Mouse (Mus musculus) forebrain, embryonic 14.5 days (tissue): ENCODE data around the gene Msi2. TPM values are rescaled to one million over a fixed set of nuclear protein-coding genes. Genes with fewer than 3 reads are reported as not detected.

Experiments used
- ATAC-seq: fragments of 200-750 bp; cut with Nextera tagmentation; 2 replicates; pipeline ENCODE4 v1.8.0; 2017; ENCODE audit warnings: mild to moderate bottlenecking, moderate library complexity
- DNase-seq: peaks from one replicate; pipeline ENCODE4 v3.0.0-alpha.2; 2015; ENCODE audit warnings: low spot score
- H3K27ac ChIP-seq: fragments of 300-500 bp; sonication (generic); 2 replicates; pipeline ENCODE4 v1.5.1; 2014; ENCODE audit warnings: low read depth, mild to moderate bottlenecking, control low read depth, low read length, moderate library complexity
- H3K27me3 ChIP-seq: fragments of 300-500 bp; sonication (generic); replicated peaks from 2 replicates; pipeline ENCODE4 v1.6.1; 2014; ENCODE audit warnings: low read length, control low read depth, mixed read lengths; ENCODE audit not compliant: control insufficient read depth, insufficient read depth
- H3K36me3 ChIP-seq: fragments of 300-500 bp; sonication (generic); 2 replicates; pipeline ENCODE4 v1.6.1; 2014; ENCODE audit warnings: low read length, control low read depth; ENCODE audit not compliant: control insufficient read depth, insufficient read depth
- H3K4me1 ChIP-seq: fragments of 300-500 bp; sonication (generic); 2 replicates; pipeline ENCODE4 v1.6.1; 2014; ENCODE audit warnings: antibody characterized with exemption, low read length, control low read depth; ENCODE audit not compliant: control insufficient read depth, insufficient read depth
- H3K4me2 ChIP-seq: fragments of 300-500 bp; sonication (generic); 2 replicates; pipeline ENCODE4 v1.6.1; 2014; ENCODE audit warnings: mild to moderate bottlenecking, control low read depth, low read length
- H3K4me3 ChIP-seq: fragments of 300-500 bp; sonication (generic); 2 replicates; pipeline ENCODE4 v1.5.1; 2014; ENCODE audit warnings: low read depth, low read length, control low read depth
- H3K9ac ChIP-seq: fragments of 300-500 bp; sonication (generic); 2 replicates; pipeline ENCODE4 v1.6.1; 2014; ENCODE audit warnings: mild to moderate bottlenecking, low read length, control low read depth, moderate library complexity
- H3K9me3 ChIP-seq: fragments of 300-500 bp; sonication (generic); replicated peaks from 2 replicates; pipeline ENCODE4 v1.6.1; 2016; ENCODE audit warnings: low read length, control low read depth, mixed read lengths; ENCODE audit not compliant: control insufficient read depth
- WGBS: fragments of 180-500 bp; shearing (Covaris S2); extraction: QIAGEN DNeasy Blood & Tissue Kit; methylation state at CpG from one replicate; pipeline ENCODE4 v1.1.7; 2014; 5-methylcytosine and 5-hydroxymethylcytosine counted together
- polyA plus RNA-seq: library from polyadenylated mRNA; unstranded; fragments of >200 nt; fragmentation: Nextera tagmentation; extraction: Ambion mirVana; gene quantifications from 2 replicates; pipeline ENCODE4 v1.2.1, GENCODE M21; 2014

Gene Msi2
- polyA plus RNA-seq, 1 experiment from 2014 or later, result 19.9 TPM

- 9% methylated on average over 14 of the region's 14 CpGs for whole genome bisulfite sequencing
Measured at GRCm38 (mm10) chr11:88689831-88690459, 28.4 kb downstream of the Msi2 start.

GRCm38 (mm10) chr11:88688644-88689043, 29.7 kb downstream of the Msi2 start:
- Histone ChIP-seq H3K36me3 (peaks cover 44% of the 10 kb centered on the region), H3K27me3 (no peaks in the 10 kb centered on the region), H3K4me3 (no peak overlapping the region), H3K4me1 (peaks cover 39% of the 10 kb centered on the region), H3K9ac (no peak overlapping the region), H3K9me3 (no peaks in the 10 kb centered on the region), H3K4me2 (no peak overlapping the region), H3K27ac (no peak overlapping the region)
- DNase-seq (no peak), ATAC-seq (no peak)
- WGBS, result 93% methylated on average over 8 of the region's 8 CpGs

More at GRCm38 (mm10) chr11:88689831-88690459, 28.4 kb downstream of the Msi2 start:
- Histone ChIP-seq H3K9ac (no peak overlapping the region), H3K9me3 (no peaks in the 10 kb centered on the region), H3K4me3 (no peak overlapping the region), H3K27me3 (no peaks in the 10 kb centered on the region), H3K36me3 (peaks cover 38% of the 10 kb centered on the region), H3K27ac (no peak overlapping the region), H3K4me2 (no peak overlapping the region), H3K4me1 (peaks cover 37% of the 10 kb centered on the region)
- DNase-seq (no peak), ATAC-seq (no peak; the same call in 1 of the 2 replicates)

GRCm38 (mm10) chr11:88687711-88688110, 30.6 kb downstream of the Msi2 start:
- Histone ChIP-seq H3K9me3 (no peaks in the 10 kb centered on the region), H3K4me1 (peaks cover 48% of the 10 kb centered on the region), H3K27me3 (no peaks in the 10 kb centered on the region), H3K4me2 (no peak overlapping the region), H3K27ac (no peak overlapping the region), H3K36me3 (peaks cover 44% of the 10 kb centered on the region), H3K4me3 (no peak overlapping the region), H3K9ac (no peak overlapping the region)
- 91% methylated on average over 12 of the region's 12 CpGs for WGBS
- ATAC-seq (no peak), DNase-seq (no peak)

GRCm38 (mm10) chr11:88687010-88687409, 31.3 kb downstream of the Msi2 start:
- no peak for DNase-seq
- ATAC-seq, result no peak
- Histone ChIP-seq H3K36me3 (peaks cover 45% of the 10 kb centered on the region), H3K9ac (no peak overlapping the region), H3K4me3 (no peak overlapping the region), H3K4me1 (peaks cover 52% of the 10 kb centered on the region), H3K27ac (no peak overlapping the region), H3K27me3 (no peaks in the 10 kb centered on the region), H3K4me2 (no peak overlapping the region), H3K9me3 (no peaks in the 10 kb centered on the region)
- 77% methylated on average over 5 of the region's 5 CpGs for WGBS

- H3K4me3 ChIP-seq, result no peak overlapping the region
- no peak overlapping the region for H3K27ac ChIP-seq
- H3K9ac ChIP-seq, result no peak overlapping the region
- H3K36me3 ChIP-seq, result peaks cover 44% of the 10 kb centered on the region
- no peaks in the 10 kb centered on the region for H3K27me3 ChIP-seq
- whole genome bisulfite sequencing, result 81% methylated on average over 7 of the region's 7 CpGs
- ATAC-seq, result no peak
- H3K4me1 ChIP-seq, result peaks cover 47% of the 10 kb centered on the region
- no peak for DNase-seq
- H3K9me3 ChIP-seq, result no peaks in the 10 kb centered on the region
- H3K4me2 ChIP-seq, result no peak overlapping the region
Measured at GRCm38 (mm10) chr11:88686061-88686460, 32.3 kb downstream of the Msi2 start.

GRCm38 (mm10) chr11:88683026-88683770, 35.1 kb downstream of the Msi2 start:
- DNase-seq (peak; percentile 84), ATAC-seq (peak; percentile 54)
- Histone ChIP-seq H3K9ac (no peak overlapping the region), H3K4me1 (peaks cover 29% of the 10 kb centered on the region), H3K36me3 (peaks cover 42% of the 10 kb centered on the region), H3K9me3 (no peaks in the 10 kb centered on the region), H3K4me3 (no peak overlapping the region), H3K27me3 (no peaks in the 10 kb centered on the region), H3K4me2 (no peak overlapping the region), H3K27ac (peak overlapping the region; percentile 27; the same call in 1 of the 2 replicates)
- whole genome bisulfite sequencing, result 34% methylated on average over 14 of the region's 14 CpGs

GRCm38 (mm10) chr11:88677350-88677749, 41.0 kb downstream of the Msi2 start:
- 67% methylated on average over 7 of the region's 7 CpGs for WGBS
- H3K36me3 ChIP-seq, result peaks cover 43% of the 10 kb centered on the region
- no peak overlapping the region for H3K4me3 ChIP-seq
- no peak overlapping the region for H3K27ac ChIP-seq
- no peaks in the 10 kb centered on the region for H3K9me3 ChIP-seq
- H3K4me1 ChIP-seq, result peaks cover 19% of the 10 kb centered on the region
- H3K4me2 ChIP-seq, result no peak overlapping the region
- no peaks in the 10 kb centered on the region for H3K27me3 ChIP-seq
- no peak overlapping the region; the same call in 1 of the 2 replicates for H3K9ac ChIP-seq
- DNase-seq, result no peak
- no peak for ATAC-seq

- no peaks in the 10 kb centered on the region for H3K27me3 ChIP-seq
- H3K9me3 ChIP-seq, result no peaks in the 10 kb centered on the region
- H3K4me2 ChIP-seq, result no peak overlapping the region
- H3K4me3 ChIP-seq, result no peak overlapping the region
- peaks cover 13% of the 10 kb centered on the region; the same call in 1 of the 2 replicates for H3K4me1 ChIP-seq
- ATAC-seq, result no peak
- DNase-seq, result no peak
- no peak overlapping the region for H3K9ac ChIP-seq
- 85% methylated on average over 2 of the region's 2 CpGs for WGBS
- peaks cover 44% of the 10 kb centered on the region for H3K36me3 ChIP-seq
- no peak overlapping the region for H3K27ac ChIP-seq
Measured at GRCm38 (mm10) chr11:88676597-88676996, 41.7 kb downstream of the Msi2 start.
